Mouse (Mus musculus) liver, postnatal 0 days (tissue): ENCODE results near the gene Slc31a2. TPM values are rescaled to one million over a fixed set of nuclear protein-coding genes. Genes with fewer than 3 reads are reported as not detected.
A peak's percentile ranks its signal among the peaks of the same experiment; 100 is the strongest.

ENCODE experiments used
- ATAC-seq: fragments of 200-750 bp; cut with Nextera tagmentation; 2 replicates; pipeline ENCODE4 v1.8.0; 2017; ENCODE audit warnings: mild to moderate bottlenecking, moderate library complexity
- DNase-seq: peaks from one replicate; pipeline ENCODE4 v3.0.0-alpha.2; 2016
- H3K27ac ChIP-seq: fragments of 300-500 bp; sonication (generic); 2 replicates; pipeline ENCODE4 v1.5.1; 2014; ENCODE audit warnings: antibody characterized with exemption, moderate library complexity, mild to moderate bottlenecking, low read depth
- H3K27me3 ChIP-seq: fragments of 300-500 bp; sonication (generic); 2 replicates; pipeline ENCODE4 v1.6.1; 2014; ENCODE audit warnings: low read length, control low read depth, mixed read lengths; ENCODE audit not compliant: insufficient read depth
- H3K36me3 ChIP-seq: fragments of 300-500 bp; sonication (generic); replicated peaks from 2 replicates; pipeline ENCODE4 v1.6.1; 2014; ENCODE audit warnings: mild to moderate bottlenecking, control low read depth, low read length, moderate library complexity, mixed read lengths; ENCODE audit not compliant: insufficient read depth
- H3K4me1 ChIP-seq: fragments of 300-500 bp; sonication (generic); 2 replicates; pipeline ENCODE4 v1.6.1; 2014; ENCODE audit warnings: antibody characterized with exemption, mild to moderate bottlenecking, control low read depth; ENCODE audit not compliant: insufficient read depth
- H3K4me2 ChIP-seq: fragments of 300-500 bp; sonication (generic); 2 replicates; pipeline ENCODE4 v1.6.1; 2014; ENCODE audit warnings: low read depth, mild to moderate bottlenecking, low read length, moderate library complexity, mixed read lengths
- H3K4me3 ChIP-seq: fragments of 300-500 bp; sonication (generic); 2 replicates; pipeline ENCODE4 v1.5.1; 2014; ENCODE audit warnings: low read depth, low read length
- H3K9ac ChIP-seq: fragments of 300-500 bp; sonication (generic); replicated peaks from 2 replicates; pipeline ENCODE4 v1.6.1; 2014; ENCODE audit warnings: mild to moderate bottlenecking, moderate library complexity
- H3K9me3 ChIP-seq: fragments of 300-500 bp; sonication (generic); 2 replicates; pipeline ENCODE4 v1.6.1; 2016; ENCODE audit warnings: mild to moderate bottlenecking, control low read depth, low read length, mixed read lengths
- CTCF ChIP-seq: sonication (generic); IDR thresholded peaks from 2 replicates; pipeline ENCODE4 v1.5.1; 2016; ENCODE audit warnings: antibody characterized with exemption, low read depth
- EP300 ChIP-seq: IDR thresholded peaks from 2 replicates; pipeline ENCODE4 v1.6.1; 2016; ENCODE audit warnings: antibody characterized with exemption, low read depth, mild to moderate bottlenecking
- WGBS: fragments of 180-500 bp; shearing (Covaris S2); extraction: QIAGEN DNeasy Blood & Tissue Kit; methylation state at CpG from one replicate; pipeline ENCODE4 v1.1.7; 2014; ENCODE audit not compliant: insufficient replicate concordance; 5-methylcytosine and 5-hydroxymethylcytosine counted together
- polyA plus RNA-seq: library from polyadenylated mRNA; unstranded; fragments of >200 nt; fragmentation: Nextera tagmentation; extraction: Ambion mirVana; gene quantifications from 2 replicates; pipeline ENCODE4 v1.2.1, GENCODE M21; 2015

The Slc31a2 gene
- polyA plus RNA-seq, result 8.9 and 9.2 TPM in 2 replicates

DNA sequence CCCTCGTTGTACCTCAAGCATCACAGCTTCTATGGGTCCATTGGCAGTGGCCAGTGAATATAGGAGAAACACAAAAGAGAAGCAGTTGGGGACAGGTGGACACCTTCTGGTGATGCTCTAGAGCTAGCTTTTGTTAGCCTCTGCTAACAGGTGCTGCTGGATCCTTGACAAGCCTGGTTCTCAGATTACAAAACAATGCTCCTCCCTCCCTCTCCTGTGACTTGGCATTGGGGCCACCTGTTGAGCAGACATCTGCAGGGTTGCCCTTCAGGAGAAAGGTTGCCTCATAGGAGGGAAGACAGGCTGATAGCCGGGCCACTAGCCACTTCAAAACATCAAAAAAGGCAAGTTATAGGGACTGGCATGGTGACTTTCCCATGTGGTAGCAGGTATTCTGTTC, at the start of gene Slc31a2:
Slc31a2 (plus strand) TSS at position 287 of the 400 bp plus-strand sequence.
- DNase-seq (no peak), ATAC-seq (no peak)
- Histone ChIP-seq H3K27ac (no peak within 1 kb of the TSS), H3K9ac (no peak within 1 kb of the TSS), H3K9me3 (no peaks in the 10 kb centered on the region), H3K4me2 (no peak within 1 kb of the TSS), H3K4me1 (peaks cover 3% of the 10 kb centered on the region; the same call in 1 of the 2 replicates), H3K36me3 (no peaks in the 10 kb centered on the region), H3K4me3 (no peak within 1 kb of the TSS), H3K27me3 (no peaks in the 10 kb centered on the region)
- TF ChIP-seq CTCF, result no peak
- no peak for TF ChIP-seq EP300
- 38% methylated on average over 2 of the region's 2 CpGs for WGBS

DNA sequence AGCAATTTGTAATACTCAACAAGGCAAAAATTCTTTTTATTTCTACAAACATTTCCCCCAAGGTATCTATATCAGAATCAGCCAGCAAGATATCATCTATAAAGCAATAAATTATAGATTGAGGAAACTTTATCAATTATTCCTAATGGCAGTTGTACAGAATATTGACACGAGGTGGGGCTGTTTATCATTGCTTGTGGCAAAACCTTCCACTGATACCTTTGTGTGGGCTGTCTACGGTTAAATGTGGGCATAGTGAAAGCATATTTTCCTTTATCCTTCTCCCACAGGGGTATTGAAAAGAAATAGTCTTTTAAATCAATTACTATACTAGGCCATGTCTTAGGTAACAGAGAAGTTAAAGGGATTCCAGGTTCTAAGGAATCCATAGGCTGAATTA, 48.9 kb upstream of the Slc31a2 start:
- Histone ChIP-seq H3K9ac (no peak overlapping the region), H3K27me3 (no peaks in the 10 kb centered on the region), H3K9me3 (no peaks in the 10 kb centered on the region), H3K36me3 (no peaks in the 10 kb centered on the region), H3K4me2 (no peak overlapping the region), H3K27ac (no peak overlapping the region), H3K4me1 (no peaks in the 10 kb centered on the region), H3K4me3 (no peak overlapping the region)
- no peak for TF ChIP-seq CTCF
- TF ChIP-seq EP300, result no peak
- ATAC-seq, result no peak
- DNase-seq, result no peak
- WGBS, result 61% methylated on average over 2 of the region's 2 CpGs

DNA sequence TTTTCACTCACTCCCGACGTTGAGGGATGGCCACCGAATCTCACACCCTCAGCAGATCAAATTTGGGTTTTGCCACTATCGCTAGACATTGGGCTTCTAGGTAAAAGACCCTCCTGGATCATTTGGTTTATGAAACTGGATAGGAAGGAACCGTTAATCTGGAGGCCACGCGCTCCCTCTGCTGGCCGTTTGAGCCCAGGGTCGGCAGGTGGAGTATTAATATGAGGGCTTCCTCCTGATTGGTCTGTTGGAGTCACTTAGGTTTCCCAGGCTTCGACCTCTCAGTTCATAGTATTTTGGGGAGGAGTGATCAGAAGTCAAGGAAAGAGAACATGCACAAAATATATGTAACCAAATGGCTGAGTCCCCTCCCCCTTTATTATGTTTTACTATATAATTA, 34.0 kb upstream of the Slc31a2 start:
- Histone ChIP-seq H3K36me3 (no peaks in the 10 kb centered on the region), H3K27ac (no peak overlapping the region), H3K9ac (no peak overlapping the region), H3K4me1 (no peaks in the 10 kb centered on the region), H3K4me3 (no peak overlapping the region), H3K9me3 (no peaks in the 10 kb centered on the region), H3K4me2 (no peak overlapping the region), H3K27me3 (no peaks in the 10 kb centered on the region)
- TF ChIP-seq CTCF (peak; percentile 62), EP300 (no peak)
- WGBS, result 31% methylated on average over 10 of the region's 10 CpGs
- no peak for ATAC-seq
- DNase-seq, result peak; percentile 42

DNA sequence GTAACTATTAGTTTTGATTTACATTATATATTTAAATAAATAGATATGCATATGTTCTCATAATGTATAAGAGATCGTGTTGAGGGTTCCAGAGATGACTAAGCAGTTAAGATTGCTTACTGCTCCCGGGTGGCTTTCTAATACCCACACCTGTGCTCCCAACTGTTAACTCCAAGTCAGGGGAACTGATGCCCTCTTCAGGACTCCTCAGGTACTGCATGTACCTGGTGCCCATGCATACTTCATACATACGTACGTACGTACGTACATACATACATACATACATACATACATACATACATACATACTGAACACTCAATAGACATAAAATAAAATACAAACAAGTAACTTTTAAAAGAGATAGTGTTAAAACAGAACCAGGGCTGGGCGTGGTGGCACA, 32.9 kb upstream of the Slc31a2 start:
- no peaks in the 10 kb centered on the region for H3K9me3 ChIP-seq
- H3K27ac ChIP-seq, result no peak overlapping the region
- ATAC-seq (no peak), DNase-seq (no peak)
- WGBS, result 80% methylated on average over 7 of the region's 7 CpGs
- H3K27me3 ChIP-seq, result no peaks in the 10 kb centered on the region
- H3K36me3 ChIP-seq, result no peaks in the 10 kb centered on the region
- H3K4me1 ChIP-seq, result no peaks in the 10 kb centered on the region
- no peak overlapping the region for H3K4me2 ChIP-seq
- TF ChIP-seq CTCF (peak; percentile 47), EP300 (no peak)
- H3K4me3 ChIP-seq, result no peak overlapping the region
- H3K9ac ChIP-seq, result no peak overlapping the region

DNA sequence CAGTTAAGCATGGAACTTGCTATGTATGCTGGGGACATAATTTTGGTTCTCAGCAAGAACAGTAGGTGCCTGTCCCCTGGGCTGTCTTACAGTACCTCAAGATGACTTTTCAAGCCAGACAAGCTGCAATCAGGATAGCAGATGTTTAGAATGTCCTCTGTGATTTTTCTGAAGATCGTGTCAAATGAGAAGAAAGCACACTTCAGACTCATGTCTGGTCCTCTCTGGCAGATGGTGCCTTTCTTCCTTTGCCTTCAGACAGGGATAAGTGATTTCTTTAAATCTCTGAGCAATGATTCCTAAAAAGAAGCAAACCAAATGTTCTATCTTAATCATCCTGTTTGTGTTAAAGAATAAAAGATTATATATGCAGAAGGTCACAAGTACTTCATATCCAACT, 32.2 kb upstream of the Slc31a2 start:
- WGBS, result 48% methylated on average over 1 of the region's 1 CpGs

DNA sequence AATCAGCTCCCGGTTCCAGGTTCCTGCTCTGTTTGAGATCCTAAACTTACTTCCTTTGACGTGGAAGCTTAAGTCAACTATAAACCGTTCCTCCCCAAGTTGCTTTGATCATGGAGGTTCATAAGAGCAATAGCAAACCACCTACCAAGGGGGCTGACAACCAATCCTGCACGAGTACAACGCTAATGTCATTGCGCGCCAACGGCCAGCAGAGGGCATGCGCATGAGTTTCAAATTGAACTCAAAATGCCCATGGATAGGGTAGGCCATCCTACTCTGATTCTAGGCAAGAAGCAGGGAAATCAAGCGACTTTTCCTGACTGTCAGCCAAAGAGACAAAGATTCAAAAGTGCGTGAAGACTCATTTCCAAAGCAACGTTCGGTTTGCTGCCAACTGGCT, 31.6 kb upstream of the Slc31a2 start, which contains the start of gene Zfp37:
Zfp37 (minus strand) TSS at position 279 of the 400 bp plus-strand sequence.
- H3K4me3 ChIP-seq, result no peak within 1 kb of the TSS
- no peaks in the 10 kb centered on the region for H3K27me3 ChIP-seq
- no peak within 1 kb of the TSS for H3K4me2 ChIP-seq
- H3K9me3 ChIP-seq, result no peaks in the 10 kb centered on the region
- TF ChIP-seq EP300 (no peak), CTCF (peak; percentile 35)
- WGBS, result 63% methylated on average over 13 of the region's 13 CpGs
- H3K9ac ChIP-seq, result no peak within 1 kb of the TSS
- no peak within 1 kb of the TSS for H3K27ac ChIP-seq
- H3K4me1 ChIP-seq, result no peaks in the 10 kb centered on the region
- no peak for ATAC-seq
- DNase-seq, result no peak
- no peaks in the 10 kb centered on the region for H3K36me3 ChIP-seq

More for the DNA sequence above, 32.2 kb upstream of the Slc31a2 start:
- no peaks in the 10 kb centered on the region for H3K9me3 ChIP-seq
- ATAC-seq, result no peak
- H3K9ac ChIP-seq, result no peak overlapping the region
- H3K4me2 ChIP-seq, result no peak overlapping the region
- no peak overlapping the region for H3K27ac ChIP-seq
- H3K27me3 ChIP-seq, result no peaks in the 10 kb centered on the region
- no peak overlapping the region for H3K4me3 ChIP-seq
- no peak for DNase-seq
- TF ChIP-seq CTCF, result no peak
- no peak for TF ChIP-seq EP300
- no peaks in the 10 kb centered on the region for H3K36me3 ChIP-seq
- H3K4me1 ChIP-seq, result no peaks in the 10 kb centered on the region

DNA sequence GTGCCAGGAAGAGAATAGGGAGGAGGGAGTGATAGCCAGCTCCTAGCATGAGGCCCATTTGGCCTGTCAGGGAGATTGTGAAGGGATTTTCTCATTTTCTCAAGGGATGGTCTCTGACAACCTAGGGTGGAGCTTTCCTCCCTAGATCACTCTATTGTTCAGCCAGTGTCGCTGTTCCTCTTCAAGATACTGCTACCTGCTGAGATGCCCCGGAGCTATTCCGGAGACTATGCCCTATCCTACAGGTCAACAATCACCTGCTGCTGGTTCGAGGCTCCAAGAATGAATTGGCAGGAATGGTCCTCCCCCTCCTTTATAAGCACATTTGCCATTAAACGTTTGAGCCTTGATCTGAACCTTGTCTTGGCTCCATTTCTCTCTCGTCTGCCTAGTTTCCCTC, 21.8 kb upstream of the Slc31a2 start:
- Histone ChIP-seq H3K9me3 (no peaks in the 10 kb centered on the region), H3K27ac (no peak overlapping the region), H3K4me1 (no peaks in the 10 kb centered on the region), H3K4me2 (no peak overlapping the region), H3K9ac (no peak overlapping the region), H3K36me3 (no peaks in the 10 kb centered on the region), H3K4me3 (no peak overlapping the region), H3K27me3 (no peaks in the 10 kb centered on the region)
- 62% methylated on average over 6 of the region's 6 CpGs for WGBS
- TF ChIP-seq CTCF (no peak), EP300 (no peak)
- ATAC-seq (no peak), DNase-seq (no peak)
